Mouse (Mus musculus) myocyte (in vitro differentiated cells): ENCODE results near the gene Selenoo.

Source experiments
- E2F4 ChIP-seq: IDR thresholded peaks from one replicate; pipeline ENCODE4 v1.6.1; 2011; ENCODE audit warnings: mild to moderate bottlenecking, control low read depth, moderate library complexity; ENCODE audit not compliant: insufficient read depth
- MAX ChIP-seq: IDR thresholded peaks from one replicate; pipeline ENCODE4 v1.6.1; 2011; ENCODE audit warnings: low read depth, mild to moderate bottlenecking, control low read depth
- MYOG ChIP-seq, 3 experiments: IDR thresholded peaks; one replicate each; pipeline ENCODE4 v1.6.1; 2011; ENCODE audit warnings: control low read depth in 2 of 3, low read depth in 2 of 3, mild to moderate bottlenecking in 2 of 3; ENCODE audit not compliant: insufficient read length in 2 of 3, control insufficient read depth in 1 of 3, insufficient read depth in 1 of 3
- TCF12 ChIP-seq: IDR thresholded peaks from one replicate; pipeline ENCODE4 v1.6.1; 2011; ENCODE audit warnings: mild to moderate bottlenecking, control low read depth; ENCODE audit not compliant: poor library complexity, insufficient read depth, severe bottlenecking

DNA sequence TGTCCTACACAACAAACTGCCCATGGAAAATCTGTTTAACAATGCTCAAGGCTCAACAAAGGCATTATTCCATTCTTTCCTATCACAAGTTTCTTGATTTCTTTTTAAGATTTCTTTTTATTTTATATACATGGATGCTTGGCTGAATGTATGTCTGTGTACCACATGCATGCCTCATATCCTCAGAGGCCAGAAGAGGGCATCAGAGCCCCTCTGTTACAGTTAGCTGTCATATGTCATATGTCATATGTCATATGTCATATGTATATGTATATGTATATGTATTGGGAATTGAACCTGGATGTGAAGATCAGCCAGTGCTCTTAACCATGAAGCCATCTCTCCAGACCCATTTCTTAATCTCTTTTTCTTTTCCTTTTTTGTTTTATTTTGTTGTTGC, 29.1 kb downstream of the Selenoo start:
- TF ChIP-seq E2F4 (no peak), MAX (no peak), TCF12 (no peak), MYOG (IDR thresholded peaks at IDR 0.05; ENCODE audit: control insufficient read depth in 1 of 3, insufficient read depth in 1 of 3, insufficient read length in 2 of 3, low read depth in 2 of 3) (no peak)
